Mouse (Mus musculus): ENCODE data around the gene Desi2. TPM values are rescaled to one million over a fixed set of nuclear protein-coding genes. Genes with fewer than 3 reads are reported as not detected.
"Not testable (repeated sequence)": the region's sequence is repeated elsewhere in the genome, so short reads cannot be mapped to it uniquely, and the experiment has no call there.

The Desi2 gene
- polyA plus RNA-seq, 1 experiment = 6.4 TPM

DNA sequence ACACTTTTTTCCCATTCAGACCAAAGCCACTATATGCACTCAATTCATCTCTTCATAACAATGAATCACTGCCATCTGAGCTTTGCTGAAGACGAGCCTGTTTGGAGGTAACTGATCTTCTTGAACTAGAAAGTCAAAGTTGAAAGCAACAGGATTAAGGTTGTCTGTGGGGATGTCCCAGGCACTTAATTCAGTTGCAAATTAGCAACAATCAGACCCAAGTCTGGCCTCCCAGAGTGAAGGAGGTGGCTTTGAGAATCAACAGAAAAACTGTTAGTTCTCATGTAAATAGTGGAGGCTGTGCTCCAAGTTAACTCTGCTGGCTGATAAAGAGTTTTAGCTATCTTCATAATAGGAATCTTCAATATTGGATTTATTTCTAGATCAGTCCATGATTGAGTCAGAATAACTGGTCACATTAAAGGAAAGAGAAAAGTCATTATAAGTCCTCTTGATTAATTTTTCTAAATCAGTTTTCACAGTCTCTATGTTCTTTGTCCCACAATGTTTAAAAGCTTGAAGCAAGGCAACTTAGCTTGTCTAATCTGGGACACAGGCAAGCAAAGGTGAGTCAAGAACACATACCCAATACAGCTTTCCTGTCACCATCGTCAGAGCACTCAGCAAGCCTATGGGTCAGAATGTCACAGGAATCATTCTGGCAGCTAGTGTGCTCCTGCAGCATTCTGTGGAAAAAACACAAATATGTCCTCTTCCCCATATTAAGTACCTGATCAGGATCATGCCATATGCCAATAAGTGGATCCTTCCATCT lies 96.9 kb downstream of the Desi2 start:
- no peak for DNase-seq
- WGBS = 65% methylated on average over 2 of the region's 2 CpGs
- Histone ChIP-seq H3K4me1 (ENCODE audit: control insufficient read depth, insufficient read depth, low read length) (no peaks in the 10 kb centered on the region), H3K27me3 (replicated peaks; ENCODE audit: control insufficient read depth, insufficient read depth, low read length) (no peaks in the 10 kb centered on the region), H3K27ac (ENCODE audit: insufficient read depth, low read depth, low read length) (no peak overlapping the region), H3K36me3 (ENCODE audit: control insufficient read depth, insufficient read depth, low read length) (no peaks in the 10 kb centered on the region), H3K4me3 (ENCODE audit: insufficient read depth, low read depth, low read length) (no peak overlapping the region)
- TF ChIP-seq CTCF (conservative IDR thresholded peaks at IDR 0.05; ENCODE audit: insufficient read depth, insufficient read length, low read depth, low read length) (no peak), POLR2A (IDR thresholded peaks at IDR 0.05; ENCODE audit: low read depth, low read length) (no peak)

DNA sequence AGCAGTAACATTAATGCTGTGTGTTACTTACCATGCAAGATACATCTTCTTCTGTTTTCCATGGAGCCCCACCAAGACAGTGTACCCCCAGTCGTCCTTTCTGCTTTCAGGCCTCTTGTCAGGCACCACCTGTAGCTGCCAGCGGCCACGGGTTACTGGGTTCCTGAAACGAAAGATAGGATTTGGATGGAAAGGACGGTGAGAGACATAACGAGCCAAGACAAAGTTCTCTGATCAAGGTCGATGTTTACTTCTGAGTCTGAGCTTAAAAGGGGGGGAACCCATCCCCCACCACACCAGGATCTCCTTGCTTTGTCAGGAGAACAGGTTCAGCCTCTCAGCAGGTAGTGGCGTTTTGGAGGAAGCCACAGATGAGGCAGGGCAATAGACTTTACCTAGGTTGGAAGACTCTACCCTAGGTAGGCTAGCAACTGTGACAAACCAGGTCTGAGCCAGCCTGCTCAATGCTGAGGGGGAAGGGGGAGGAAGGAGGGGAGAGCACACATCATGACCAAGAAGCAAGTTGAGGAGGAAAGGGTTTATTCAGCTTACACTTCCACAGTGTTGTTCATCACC lies 100.5 kb downstream of the Desi2 start:
- no peak for DNase-seq
- Histone ChIP-seq H3K4me1 (ENCODE audit: control insufficient read depth, insufficient read depth, low read length) (no peaks in the 10 kb centered on the region), H3K36me3 (ENCODE audit: control insufficient read depth, insufficient read depth, low read length) (no peaks in the 10 kb centered on the region), H3K4me3 (ENCODE audit: insufficient read depth, low read depth, low read length) (no peak overlapping the region), H3K27me3 (replicated peaks; ENCODE audit: control insufficient read depth, insufficient read depth, low read length) (no peaks in the 10 kb centered on the region), H3K27ac (ENCODE audit: insufficient read depth, low read depth, low read length) (no peak overlapping the region)
- 70% methylated on average over 8 of the region's 8 CpGs for WGBS
- TF ChIP-seq CTCF (conservative IDR thresholded peaks at IDR 0.05; ENCODE audit: insufficient read depth, insufficient read length, low read depth, low read length) = no peak
- TF ChIP-seq POLR2A (IDR thresholded peaks at IDR 0.05; ENCODE audit: low read depth, low read length) = no peak

DNA sequence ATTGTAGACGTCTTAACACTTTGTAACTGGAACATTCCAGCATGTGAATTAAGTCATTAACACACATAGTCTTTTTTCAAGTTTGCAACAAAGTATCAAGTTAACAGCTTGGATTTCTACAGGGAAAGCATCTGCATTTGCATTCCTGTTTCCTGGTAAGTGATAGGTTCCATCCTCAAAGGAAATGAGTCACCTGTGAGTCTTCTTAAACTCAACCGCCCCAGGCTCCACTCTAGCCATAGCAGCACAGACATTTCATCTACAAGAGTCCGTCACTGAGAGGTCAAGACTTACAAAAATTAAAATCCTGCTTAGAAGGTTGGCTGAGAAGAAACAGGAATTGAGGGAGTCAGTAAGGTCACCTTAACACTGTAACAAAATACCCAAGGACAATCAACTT lies 104.5 kb downstream of the Desi2 start:
- no peak for TF ChIP-seq POLR2A (IDR thresholded peaks at IDR 0.05; ENCODE audit: low read depth, low read length)
- no peak for DNase-seq
- H3K27ac ChIP-seq (ENCODE audit: insufficient read depth, low read depth, low read length) = no peak overlapping the region
- WGBS = 58% methylated on average over 3 of the region's 3 CpGs
- H3K4me3 ChIP-seq (ENCODE audit: insufficient read depth, low read depth, low read length) = no peak overlapping the region
- no peaks in the 10 kb centered on the region for H3K36me3 ChIP-seq (ENCODE audit: control insufficient read depth, insufficient read depth, low read length)
- H3K4me1 ChIP-seq (ENCODE audit: control insufficient read depth, insufficient read depth, low read length) = no peaks in the 10 kb centered on the region
- no peaks in the 10 kb centered on the region for H3K27me3 ChIP-seq (replicated peaks; ENCODE audit: control insufficient read depth, insufficient read depth, low read length)

DNA sequence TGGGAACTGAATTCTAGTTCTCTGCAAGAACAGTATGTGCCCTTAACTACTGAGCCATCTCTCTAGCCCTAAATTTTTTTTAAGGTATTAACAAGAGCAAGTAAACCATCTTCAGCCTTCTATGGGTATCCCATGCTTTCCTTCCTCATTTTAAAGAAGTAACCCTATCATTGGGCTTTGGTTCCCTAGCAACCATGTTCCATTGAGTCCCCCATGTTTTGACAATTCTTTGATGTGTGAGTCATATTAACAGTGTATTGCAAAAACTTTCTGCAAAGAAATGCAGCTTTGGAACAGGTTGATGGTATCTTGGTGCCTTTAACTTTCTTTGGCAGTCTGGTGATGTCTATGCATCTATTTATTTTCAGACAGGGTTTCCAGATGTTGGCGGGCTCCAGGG lies 106.8 kb downstream of the Desi2 start:
- Histone ChIP-seq H3K27ac (ENCODE audit: insufficient read depth, low read depth, low read length) (no peak overlapping the region), H3K36me3 (ENCODE audit: control insufficient read depth, insufficient read depth, low read length) (no peaks in the 10 kb centered on the region), H3K27me3 (replicated peaks; ENCODE audit: control insufficient read depth, insufficient read depth, low read length) (no peaks in the 10 kb centered on the region), H3K4me3 (ENCODE audit: insufficient read depth, low read depth, low read length) (no peak overlapping the region), H3K4me1 (ENCODE audit: control insufficient read depth, insufficient read depth, low read length) (no peaks in the 10 kb centered on the region)
- 100% methylated on average over 1 of the region's 1 CpGs for WGBS
- TF ChIP-seq POLR2A (IDR thresholded peaks at IDR 0.05; ENCODE audit: low read depth, low read length) (no peak), CTCF (conservative IDR thresholded peaks at IDR 0.05; ENCODE audit: insufficient read depth, insufficient read length, low read depth, low read length) (no peak)
- no peak for DNase-seq

DNA sequence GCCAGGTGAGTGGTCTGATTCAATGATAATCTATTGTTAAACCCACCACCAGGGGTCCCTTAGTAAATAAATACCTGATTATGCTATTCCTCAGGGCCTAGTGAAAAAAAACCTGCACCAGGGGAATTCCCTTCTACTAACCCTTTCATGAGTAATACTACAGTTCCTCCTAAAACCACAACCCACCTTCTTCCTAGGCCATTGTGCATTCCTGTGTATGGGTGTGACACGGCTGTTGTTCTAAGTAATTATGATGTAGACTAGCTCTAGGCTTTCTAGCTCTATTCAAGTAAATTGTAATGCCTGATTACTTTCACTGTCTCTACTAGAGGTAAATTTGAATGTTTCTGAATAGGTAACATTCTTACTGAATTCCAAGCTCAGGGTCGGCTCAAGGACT lies 114.0 kb downstream of the Desi2 start:
- not testable (repeated sequence) for DNase-seq; H3K36me3 ChIP-seq (ENCODE audit: control insufficient read depth, insufficient read depth, low read length); H3K27me3 ChIP-seq (replicated peaks; ENCODE audit: control insufficient read depth, insufficient read depth, low read length); H3K4me3 ChIP-seq (ENCODE audit: insufficient read depth, low read depth, low read length); H3K4me1 ChIP-seq (ENCODE audit: control insufficient read depth, insufficient read depth, low read length); H3K27ac ChIP-seq (ENCODE audit: insufficient read depth, low read depth, low read length)
- 93% methylated on average over 2 of the region's 2 CpGs for WGBS

DNA sequence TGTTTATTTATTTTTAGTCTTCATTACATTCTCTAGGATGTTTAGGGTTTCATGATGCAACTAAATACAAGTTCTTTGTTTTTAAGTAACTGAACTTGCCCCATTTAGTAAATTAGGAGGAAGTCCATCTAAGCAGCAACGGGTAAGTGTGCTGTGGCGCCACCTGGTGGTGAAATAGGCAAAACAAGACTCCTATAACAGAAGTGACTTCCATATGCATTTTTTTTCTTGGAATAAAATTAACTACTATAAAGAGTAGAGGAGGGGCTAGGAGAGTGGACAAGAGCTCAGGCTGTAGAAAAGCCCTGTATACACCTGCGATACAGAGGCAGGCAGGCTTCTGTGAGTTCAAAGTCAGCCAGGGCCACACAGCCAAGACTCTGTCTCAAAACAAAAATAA lies 116.2 kb downstream of the Desi2 start:
- H3K4me1 ChIP-seq (ENCODE audit: control insufficient read depth, insufficient read depth, low read length) = no peaks in the 10 kb centered on the region
- TF ChIP-seq CTCF (conservative IDR thresholded peaks at IDR 0.05; ENCODE audit: insufficient read depth, insufficient read length, low read depth, low read length) (peak; percentile 83), POLR2A (IDR thresholded peaks at IDR 0.05; ENCODE audit: low read depth, low read length) (no peak)
- no peak overlapping the region for H3K27ac ChIP-seq (ENCODE audit: insufficient read depth, low read depth, low read length)
- no peak overlapping the region for H3K4me3 ChIP-seq (ENCODE audit: insufficient read depth, low read depth, low read length)
- peak; percentile 75 for DNase-seq
- H3K27me3 ChIP-seq (replicated peaks; ENCODE audit: control insufficient read depth, insufficient read depth, low read length) = no peaks in the 10 kb centered on the region
- 22% methylated on average over 3 of the region's 3 CpGs for WGBS
- H3K36me3 ChIP-seq (ENCODE audit: control insufficient read depth, insufficient read depth, low read length) = no peaks in the 10 kb centered on the region

Other genes starting within 250 kb of the Desi2 start
- gene Catspere2, start 204.0 kb upstream of the Desi2 start, polyA plus RNA-seq (2012; rRNA removed) = 0.58 and 0.60 TPM in 2 replicates
- gene Cox20, start 131.7 kb downstream of the Desi2 start, polyA plus RNA-seq (2012; rRNA removed) = 28.0 and 54.6 TPM in 2 replicates
- 37.7 and 51.6 TPM in 2 replicates for gene Hnrnpu, start 150.4 kb downstream of the Desi2 start, polyA plus RNA-seq (2012; rRNA removed)
- 0.96 and 1.6 TPM in 2 replicates for gene Efcab2, start 218.7 kb downstream of the Desi2 start, polyA plus RNA-seq (2012; rRNA removed)

Measured in kidney, adult 2 months (tissue).